19 mouse cellular contexts compared by ENCODE assay signal in genomic region chr3:156931011-156931410, GRCm38 (mm10).
"Had no signal": no experiment of that assay in that cellular context is flagged by ENCODE, and none has a peak within 500 bp of the region (broad histone marks: within the 10 kb centered on the region; RNA-seq: fewer than 3 reads in every experiment).

No protein-coding gene starts in this region.

- H3K27ac ChIP-seq: midbrain, embryonic 10.5 days; midbrain, embryonic 12.5 days; neural tube, embryonic 13.5 days; neural tube, embryonic 15.5 days had no signal

- H3K4me1 ChIP-seq: midbrain, embryonic 10.5 days; midbrain, embryonic 12.5 days; neural tube, embryonic 13.5 days; neural tube, embryonic 15.5 days had no signal

- H3K27me3 ChIP-seq: midbrain, embryonic 12.5 days; neural tube, embryonic 13.5 days; neural tube, embryonic 15.5 days had no signal

- H3K9ac ChIP-seq: lung, embryonic 14.5 days; midbrain, embryonic 12.5 days; neural tube, embryonic 13.5 days; neural tube, embryonic 15.5 days had no signal

- H3K36me3 ChIP-seq: midbrain, embryonic 10.5 days; midbrain, embryonic 12.5 days; neural tube, embryonic 13.5 days; neural tube, embryonic 15.5 days had no signal

- H3K4me2 ChIP-seq: lung, embryonic 14.5 days; midbrain, embryonic 12.5 days; neural tube, embryonic 13.5 days; neural tube, embryonic 15.5 days had no signal

- H3K4me3 ChIP-seq: midbrain, embryonic 10.5 days; midbrain, embryonic 12.5 days; myocyte; neural tube, embryonic 13.5 days; neural tube, embryonic 15.5 days had no signal

- ATAC-seq: midbrain, embryonic 16.5 days had no signal

- DNase-seq: lung, adult 18-20 months; lung, embryonic 14.5 days; lung, postnatal 10 days; lung, postnatal 4 days; midbrain, embryonic 14.5 days; retina, postnatal 1 day; right cerebral cortex, adult 18-20 months; right cerebral cortex, postnatal 25 days; right cerebral cortex, postnatal 4 days; spleen, adult 18-20 months; thymus, adult 18-20 months; thymus, postnatal 14 days; thymus, postnatal 36 days had no signal

- H3K9me3 ChIP-seq: midbrain, embryonic 10.5 days; midbrain, embryonic 12.5 days; neural tube, embryonic 13.5 days; neural tube, embryonic 15.5 days had no signal
